Mouse (Mus musculus) limb, embryonic 14.5 days (tissue): ENCODE data around the gene Pced1b. TPM values are rescaled to one million over a fixed set of nuclear protein-coding genes. Genes with fewer than 3 reads are reported as not detected.

ENCODE experiments used
- ATAC-seq: fragments of 200-750 bp; cut with Nextera tagmentation; 2 replicates; pipeline ENCODE4 v1.8.0; 2017; ENCODE audit warnings: low read depth, moderate number of reproducible peaks, moderate TSS enrichment; ENCODE audit not compliant: low FRiP score
- DNase-seq: peaks from one replicate; pipeline ENCODE4 v3.0.0-alpha.2; 2015; ENCODE audit warnings: low spot score
- H3K27ac ChIP-seq: fragments of 300-500 bp; sonication (generic); replicated peaks from 2 replicates; pipeline ENCODE4 v1.5.1; 2014; ENCODE audit warnings: low read depth, mild to moderate bottlenecking, low read length, moderate library complexity, mixed read lengths
- H3K27me3 ChIP-seq: fragments of 300-500 bp; sonication (generic); 2 replicates; pipeline ENCODE4 v1.6.1; 2014; ENCODE audit warnings: low read length, mixed read lengths; ENCODE audit not compliant: control insufficient read depth, insufficient read depth
- H3K36me3 ChIP-seq: fragments of 300-500 bp; sonication (generic); 2 replicates; pipeline ENCODE4 v1.6.1; 2014; ENCODE audit warnings: mild to moderate bottlenecking, low read length, moderate library complexity, mixed read lengths; ENCODE audit not compliant: control insufficient read depth, insufficient read depth
- H3K4me1 ChIP-seq: fragments of 300-500 bp; sonication (generic); 2 replicates; pipeline ENCODE4 v1.6.1; 2014; ENCODE audit warnings: antibody characterized with exemption, low read length, mixed read lengths; ENCODE audit not compliant: control insufficient read depth, insufficient read depth
- H3K4me2 ChIP-seq: fragments of 300-500 bp; sonication (generic); replicated peaks from 2 replicates; pipeline ENCODE4 v1.6.1; 2014; ENCODE audit warnings: low read depth, mild to moderate bottlenecking, low read length, moderate library complexity; ENCODE audit not compliant: severe bottlenecking
- H3K4me3 ChIP-seq: fragments of 300-500 bp; sonication (generic); replicated peaks from 2 replicates; pipeline ENCODE4 v1.5.1; 2014; ENCODE audit warnings: low read length
- H3K9ac ChIP-seq: fragments of 300-500 bp; sonication (generic); 2 replicates; pipeline ENCODE4 v1.6.1; 2014; ENCODE audit warnings: mild to moderate bottlenecking, low read depth, low read length, moderate library complexity; ENCODE audit not compliant: severe bottlenecking
- H3K9me3 ChIP-seq: fragments of 300-500 bp; sonication (generic); 2 replicates; pipeline ENCODE4 v1.6.1; 2016; ENCODE audit warnings: low read length; ENCODE audit not compliant: control insufficient read depth
- POLR2A ChIP-seq: fragments of 200-500 bp; IDR thresholded peaks from 2 replicates; pipeline ENCODE4 v1.8.0; 2012; ENCODE audit warnings: inconsistent platforms, mild to moderate bottlenecking, moderate library complexity, borderline replicate concordance; ENCODE audit not compliant: insufficient read depth, insufficient read length; ENCODE audit errors: extremely low read depth
- WGBS: fragments of 180-500 bp; shearing (Covaris S2); extraction: QIAGEN DNeasy Blood & Tissue Kit; methylation state at CpG from one replicate; pipeline ENCODE4 v1.1.7; 2014; 5-methylcytosine and 5-hydroxymethylcytosine counted together
- polyA plus RNA-seq, 2 experiments: library from polyadenylated mRNA; depleted of rRNA in 1 of 2; stranded (reverse) in 1 of 2; unstranded in 1 of 2; fragments of >200 nt; fragmentation: Nextera tagmentation in 1 of 2; extraction: Ambion mirVana in 1 of 2; gene quantifications; 2 replicates each; pipeline versions ENCODE4 v1.2.1 to v1.2.3; 2012 to 2014

The Pced1b gene
- polyA plus RNA-seq, 2 experiments: 3.8 to 7.9 TPM

DNA sequence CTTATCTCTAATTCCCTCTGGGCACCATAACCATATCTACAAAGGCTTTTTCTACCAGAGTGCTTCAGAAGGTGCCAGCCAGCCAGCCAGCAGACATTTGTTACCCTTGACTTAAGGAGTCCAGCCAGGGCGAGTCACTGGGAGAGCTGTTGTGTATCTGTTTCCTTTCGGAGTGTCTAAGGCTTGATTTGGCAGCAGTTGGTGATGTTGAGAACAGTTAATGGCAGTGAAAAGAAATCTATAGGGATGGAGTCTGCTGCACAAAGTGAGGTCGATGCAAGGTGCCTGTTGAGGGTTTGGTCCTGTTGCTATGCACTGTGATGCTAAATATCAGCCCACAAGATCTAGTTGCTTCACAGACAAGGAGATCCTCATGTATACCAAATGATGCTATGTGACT is 178.1 kb downstream of the Pced1b start:
- TF ChIP-seq POLR2A: no peak
- no peaks in the 10 kb centered on the region for H3K27me3 ChIP-seq
- no peak overlapping the region for H3K9ac ChIP-seq
- H3K4me3 ChIP-seq: no peak overlapping the region
- no peaks in the 10 kb centered on the region for H3K4me1 ChIP-seq
- H3K4me2 ChIP-seq: no peak overlapping the region
- ATAC-seq: no peak
- WGBS: 83% methylated on average over 3 of the region's 3 CpGs
- no peak overlapping the region for H3K27ac ChIP-seq
- no peak for DNase-seq
- no peaks in the 10 kb centered on the region for H3K9me3 ChIP-seq
- H3K36me3 ChIP-seq: no peaks in the 10 kb centered on the region

DNA sequence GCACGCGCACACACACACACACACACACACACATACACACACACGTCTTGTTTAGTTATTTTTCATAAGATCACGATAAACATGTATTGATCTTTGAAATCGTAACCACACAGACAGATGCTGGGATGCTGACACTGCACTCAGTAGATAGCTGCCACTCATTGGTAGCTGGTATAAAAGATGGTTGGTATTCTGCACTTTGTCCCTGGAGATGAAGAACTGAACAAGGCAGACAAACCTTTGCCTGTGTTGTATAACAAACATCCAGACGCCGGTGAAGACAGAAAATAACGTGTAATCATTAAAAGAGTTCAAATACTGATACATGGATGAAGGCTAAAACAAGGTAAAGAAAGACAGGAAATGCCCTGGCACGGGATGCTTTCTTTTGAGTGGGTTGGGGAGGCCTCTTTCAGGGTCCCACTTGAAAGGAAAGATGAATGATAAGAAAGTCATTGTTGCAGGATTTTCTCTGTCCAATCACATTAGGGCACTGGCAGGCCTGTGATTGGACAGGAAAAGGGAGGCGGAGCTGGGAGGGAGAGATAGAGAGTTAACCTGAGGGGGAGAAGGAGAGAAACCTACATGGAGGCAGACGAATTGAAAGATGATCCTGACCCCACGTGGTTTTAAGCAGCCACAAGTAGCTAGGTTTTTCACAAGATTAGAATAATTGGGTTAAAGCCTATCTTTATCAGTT is 182.4 kb downstream of the Pced1b start:
- Histone ChIP-seq H3K27me3 (no peaks in the 10 kb centered on the region), H3K36me3 (no peaks in the 10 kb centered on the region), H3K9ac (no peak overlapping the region), H3K4me3 (no peak overlapping the region), H3K9me3 (no peaks in the 10 kb centered on the region), H3K4me1 (no peaks in the 10 kb centered on the region), H3K4me2 (no peak overlapping the region), H3K27ac (no peak overlapping the region)
- ATAC-seq: no peak
- TF ChIP-seq POLR2A: no peak
- WGBS: 90% methylated on average over 12 of the region's 12 CpGs
- DNase-seq: no peak

DNA sequence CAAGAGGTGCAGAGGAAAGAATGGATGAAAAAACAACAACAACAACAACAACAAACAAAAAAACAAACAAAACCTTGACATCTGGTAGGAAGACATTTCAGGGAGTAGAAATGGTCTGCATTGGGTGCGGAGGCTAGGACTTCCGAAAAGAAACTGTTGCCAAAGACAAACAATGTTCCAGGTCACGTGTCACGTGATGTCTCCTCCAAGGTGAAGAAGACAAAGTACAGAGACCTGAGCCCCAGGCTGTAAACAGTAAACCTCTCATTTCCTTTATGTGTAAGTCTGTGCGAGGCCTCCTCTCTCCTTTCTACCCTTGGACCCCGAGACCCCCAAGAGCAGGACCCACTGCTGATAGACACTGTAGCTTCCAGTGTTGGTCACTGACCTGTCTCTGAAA is 184.6 kb downstream of the Pced1b start:
- Histone ChIP-seq H3K36me3 (no peaks in the 10 kb centered on the region), H3K9ac (no peak overlapping the region), H3K4me3 (no peak overlapping the region), H3K9me3 (no peaks in the 10 kb centered on the region), H3K27me3 (no peaks in the 10 kb centered on the region), H3K4me2 (no peak overlapping the region), H3K4me1 (no peaks in the 10 kb centered on the region), H3K27ac (no peak overlapping the region)
- 79% methylated on average over 6 of the region's 6 CpGs for WGBS
- DNase-seq (no peak), ATAC-seq (no peak)
- no peak for TF ChIP-seq POLR2A

DNA sequence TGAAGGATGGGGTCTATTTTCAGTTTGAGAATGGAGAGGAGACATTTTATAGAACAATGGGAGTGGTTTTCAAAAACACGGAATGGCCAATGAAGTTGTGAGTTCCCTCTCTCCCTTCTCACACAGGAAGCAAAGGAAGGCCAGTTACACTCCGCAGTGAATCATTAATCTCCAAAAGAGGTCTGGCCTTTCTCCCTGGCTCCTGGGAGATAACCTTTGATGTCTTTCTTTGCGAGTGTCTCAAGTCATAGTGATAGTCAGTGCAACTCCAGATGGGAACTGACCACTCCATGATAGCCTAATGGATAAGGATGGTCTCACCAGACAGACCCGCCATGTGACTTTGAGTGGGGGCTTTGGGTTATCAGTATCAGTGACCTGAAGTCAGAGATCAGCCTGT is 185.3 kb downstream of the Pced1b start:
- Histone ChIP-seq H3K4me2 (no peak overlapping the region), H3K4me3 (no peak overlapping the region), H3K27ac (no peak overlapping the region), H3K4me1 (no peaks in the 10 kb centered on the region), H3K27me3 (no peaks in the 10 kb centered on the region), H3K36me3 (no peaks in the 10 kb centered on the region), H3K9ac (no peak overlapping the region), H3K9me3 (no peaks in the 10 kb centered on the region)
- TF ChIP-seq POLR2A: no peak
- DNase-seq: no peak
- no peak for ATAC-seq
- 43% methylated on average over 4 of the region's 4 CpGs for WGBS

Other genes with a start within 250 kb of the Pced1b start
- gene Slc38a4, start 191.2 kb upstream of the Pced1b start, polyA plus RNA-seq (2012; rRNA removed): 80.0 and 101 TPM in 2 replicates
- 111 and 118 TPM in 2 replicates for gene Slc38a4, start 191.2 kb upstream of the Pced1b start, polyA plus RNA-seq (2014; fragmentation: Nextera tagmentation; extraction: Ambion mirVana)
- 3.9 and 4.2 TPM in 2 replicates for gene Amigo2, start 180 bp downstream of the Pced1b start, polyA plus RNA-seq (2012; rRNA removed)
- gene Amigo2, start 180 bp downstream of the Pced1b start, polyA plus RNA-seq (2014; fragmentation: Nextera tagmentation; extraction: Ambion mirVana): 5.6 and 7.9 TPM in 2 replicates